Mouse (Mus musculus) layer of hippocampus, adult 9-10 months (tissue): ENCODE results near the gene Tada3.

ENCODE experiments used
- DNase-seq: peaks from one replicate; pipeline ENCODE4 v3.0.0; 2022; ENCODE audit warnings: low spot score

Tada3 gene

GRCm38 (mm10) chr6:113377496-113378385, at the start of gene Tada3, which contains the start of gene Arpc4:
Gene Tada3, minus strand, starts transcription at chr6:113377883.
Gene Arpc4, plus strand, starts transcription at chr6:113378115.
- DNase-seq, result peak; percentile 88

DNA sequence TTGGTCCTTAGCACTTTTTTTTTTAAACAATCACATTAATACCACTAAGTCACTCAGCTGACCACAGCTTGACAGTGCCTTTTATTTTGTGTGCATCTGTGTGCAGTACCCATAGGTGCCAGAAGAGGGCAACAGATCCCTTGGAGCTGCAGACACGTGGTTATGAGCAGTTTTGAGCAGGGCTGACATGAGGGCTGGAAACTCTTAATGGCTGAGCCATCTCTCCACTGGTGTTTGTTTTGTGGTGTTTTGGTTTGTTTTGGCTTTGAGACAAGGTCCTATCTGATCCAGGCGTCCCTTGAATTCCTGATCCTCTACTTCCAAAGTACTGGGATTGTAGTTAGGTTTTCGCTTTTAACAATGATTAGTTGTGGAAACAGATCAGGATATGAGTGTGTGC, 49.7 kb upstream of the Tada3 start:
- no peak for DNase-seq

- no peak for DNase-seq
These were observed 49.0 kb upstream of the Tada3 start for GRCm38 (mm10) chr6:113426696-113427095.

GRCm38 (mm10) chr6:113424187-113424586, 46.5 kb upstream of the Tada3 start:
- DNase-seq, result no peak

- no peak for DNase-seq
These were observed 45.3 kb upstream of the Tada3 start for GRCm38 (mm10) chr6:113423000-113423399.

DNA sequence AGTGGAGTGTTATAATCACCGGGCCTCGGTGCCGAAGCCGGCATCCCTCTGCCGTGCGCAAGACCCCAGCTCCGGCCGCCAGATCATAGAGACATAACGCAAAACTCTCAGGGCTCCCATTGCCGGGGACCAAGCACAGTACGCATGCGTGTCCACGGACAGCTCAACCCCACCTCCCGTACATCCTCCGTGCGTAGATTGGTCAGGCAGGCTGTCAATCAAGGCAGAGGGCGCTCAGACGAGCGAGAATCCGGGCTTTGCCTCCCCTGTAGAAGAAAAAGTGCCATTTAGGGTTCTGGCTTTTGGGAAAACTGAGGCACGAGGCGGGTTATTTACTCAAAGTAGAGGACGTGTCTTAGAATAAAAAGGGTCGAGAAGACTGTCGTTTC, 41.5 kb upstream of the Tada3 start, which contains the start of gene Rpusd3:
Gene Rpusd3 (minus strand): TSS at position 142 of the 389 bp plus-strand sequence.
- DNase-seq, result peak; percentile 86

DNA sequence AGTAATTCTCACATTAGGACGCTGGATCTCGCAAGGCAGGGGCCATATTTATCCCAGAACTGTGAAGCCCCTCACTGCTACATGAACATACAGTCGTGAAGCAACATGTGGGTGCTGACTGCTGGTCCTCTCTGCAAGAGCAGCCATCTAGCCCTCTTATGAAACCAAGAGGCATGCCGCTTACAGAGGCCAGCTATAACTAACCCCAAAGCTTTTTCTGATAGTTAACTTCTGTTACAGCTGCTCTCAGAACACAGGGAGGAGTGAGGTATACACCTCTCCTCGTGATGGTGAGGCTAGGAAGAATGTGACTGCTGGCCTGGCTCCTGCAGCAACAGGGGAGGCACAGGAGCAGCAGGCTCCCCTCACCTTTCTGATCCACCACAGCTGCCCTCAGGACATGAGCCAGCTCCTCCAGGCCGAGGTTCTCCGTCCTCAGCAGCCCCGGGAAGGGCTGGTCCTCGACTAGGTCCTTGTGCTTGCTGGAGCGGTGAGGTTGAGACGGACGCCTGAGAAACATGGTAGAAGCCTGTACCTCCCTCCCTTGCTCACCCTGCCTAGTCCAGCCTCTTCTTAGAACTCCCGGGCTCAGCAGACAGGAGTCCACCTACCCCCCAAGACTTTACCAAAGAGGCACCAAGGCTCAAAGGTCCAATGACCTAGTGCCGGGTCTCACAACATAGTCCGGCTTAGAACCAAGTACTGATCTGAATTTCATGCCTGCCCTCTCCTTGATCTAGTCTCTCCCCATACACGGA, 40.9 kb upstream of the Tada3 start:
- no peak for DNase-seq

DNA sequence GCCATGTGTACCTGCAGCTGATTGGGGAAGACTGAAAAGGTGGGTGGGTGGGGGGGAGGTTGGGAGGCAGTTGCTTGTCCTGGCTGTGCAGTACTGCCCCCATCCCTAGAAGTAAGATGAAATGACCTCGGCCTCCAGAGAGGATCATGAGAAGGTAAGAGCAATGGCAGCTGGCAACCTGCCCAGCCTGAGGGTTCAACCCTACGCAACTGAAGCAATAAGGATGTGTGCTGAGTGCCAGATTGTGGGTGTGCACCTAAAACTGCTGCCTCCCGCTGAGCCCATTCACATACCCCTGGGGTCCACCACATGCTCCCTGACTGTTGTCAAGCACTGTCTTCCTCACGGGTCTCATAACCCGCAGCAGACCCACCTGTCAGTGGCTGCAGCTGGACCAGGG, 38.7 kb upstream of the Tada3 start:
- DNase-seq, result no peak

DNA sequence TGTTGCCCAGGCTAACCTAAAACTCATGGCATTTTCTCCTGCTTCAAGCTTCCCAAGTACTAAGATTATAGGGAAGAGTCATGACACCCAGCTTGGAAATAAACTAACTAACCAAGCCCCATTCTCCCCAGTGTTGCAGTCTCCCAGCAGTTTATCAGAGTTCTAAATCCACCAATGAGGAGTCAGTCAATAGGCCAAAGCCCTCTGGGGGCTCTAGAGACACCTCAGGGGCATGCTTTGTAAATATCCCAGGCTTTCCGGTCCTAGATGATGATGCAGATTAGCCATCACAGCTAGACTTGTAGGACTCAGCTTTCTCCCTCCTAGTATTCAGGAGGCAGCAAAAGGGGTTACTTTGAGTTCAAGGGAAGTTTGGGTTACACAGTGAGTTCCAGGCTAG, 32.3 kb upstream of the Tada3 start:
- DNase-seq, result no peak

DNA sequence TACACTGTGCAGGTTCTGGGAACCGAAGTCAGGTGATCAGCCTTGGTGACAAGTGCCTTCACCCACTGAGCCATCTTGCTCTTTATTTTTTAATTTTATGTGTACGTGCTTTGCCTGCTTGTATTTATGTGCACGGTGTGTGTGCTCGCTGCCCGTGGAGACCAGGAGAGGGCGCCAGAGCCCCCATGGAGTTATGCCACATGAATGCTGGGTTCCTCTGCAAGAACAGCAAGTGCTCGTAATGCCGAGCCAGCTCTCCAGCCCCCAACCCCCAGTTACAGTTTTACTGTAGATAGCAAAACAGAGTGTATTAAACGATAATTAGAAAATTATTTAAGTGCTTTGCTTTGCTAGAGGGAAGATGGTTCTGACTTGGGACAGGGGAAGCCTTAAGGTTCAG, 29.0 kb upstream of the Tada3 start:
- no peak for DNase-seq

DNA sequence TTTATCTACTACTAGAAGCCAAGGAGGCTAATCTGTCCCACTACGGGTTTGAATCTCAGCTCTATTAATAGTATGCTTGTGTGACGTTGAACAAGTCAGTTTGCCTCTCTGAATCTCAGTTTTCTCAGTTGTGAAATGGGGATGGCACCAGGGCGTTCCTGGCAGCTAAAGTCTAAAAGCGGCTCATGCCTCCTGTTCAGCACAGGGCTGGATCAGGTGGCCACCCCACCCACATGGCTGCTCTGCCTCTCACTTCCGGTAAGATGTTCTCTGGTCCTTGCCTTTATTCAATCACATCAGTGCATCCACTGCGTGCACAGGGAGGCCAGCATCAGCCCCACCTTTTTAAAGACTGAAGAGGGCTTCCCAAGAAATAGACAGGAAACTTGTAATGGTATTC, 27.8 kb upstream of the Tada3 start:
- DNase-seq, result no peak

DNA sequence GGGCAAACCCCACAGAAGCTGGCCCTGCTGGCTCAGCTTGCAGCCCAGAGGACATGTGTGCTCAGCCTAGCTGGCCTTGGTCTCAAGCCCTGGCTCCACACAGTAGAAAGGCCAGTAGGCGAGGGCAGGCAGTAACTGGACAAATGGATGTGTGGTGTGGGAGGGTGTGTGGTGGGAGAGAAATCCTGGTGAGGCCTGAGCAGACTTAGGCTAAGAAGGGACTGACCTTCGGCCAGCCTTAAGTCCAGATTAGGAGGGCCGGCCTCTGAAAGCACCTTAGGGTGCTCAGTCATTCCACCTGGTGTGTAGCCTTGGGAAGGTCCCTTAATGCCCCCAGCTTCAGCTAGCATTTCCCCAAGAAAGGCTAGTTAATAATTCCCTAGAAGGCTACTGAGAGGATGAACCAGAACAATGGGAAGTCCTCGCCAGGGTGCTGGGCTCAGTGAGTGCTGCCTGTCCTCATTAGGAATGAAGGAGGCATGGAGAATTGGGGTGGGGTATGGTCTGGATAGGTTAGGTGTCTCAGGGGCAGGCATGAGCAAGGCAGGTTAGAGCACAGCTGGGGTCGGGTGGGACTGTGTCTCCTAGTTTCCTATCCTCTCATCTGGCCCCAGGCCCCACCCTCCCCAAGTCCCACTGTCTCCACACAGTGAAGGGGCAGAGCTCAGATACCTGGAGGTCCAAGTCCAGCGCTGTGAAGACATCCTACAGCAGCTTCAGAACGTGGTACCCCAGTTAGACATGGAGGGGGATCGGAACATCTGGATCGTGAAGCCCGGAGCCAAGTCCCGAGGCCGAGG, 27.2 kb upstream of the Tada3 start:
- DNase-seq, result no peak

- DNase-seq, result no peak
These were observed 24.4 kb upstream of the Tada3 start for GRCm38 (mm10) chr6:113402094-113402493.

DNA sequence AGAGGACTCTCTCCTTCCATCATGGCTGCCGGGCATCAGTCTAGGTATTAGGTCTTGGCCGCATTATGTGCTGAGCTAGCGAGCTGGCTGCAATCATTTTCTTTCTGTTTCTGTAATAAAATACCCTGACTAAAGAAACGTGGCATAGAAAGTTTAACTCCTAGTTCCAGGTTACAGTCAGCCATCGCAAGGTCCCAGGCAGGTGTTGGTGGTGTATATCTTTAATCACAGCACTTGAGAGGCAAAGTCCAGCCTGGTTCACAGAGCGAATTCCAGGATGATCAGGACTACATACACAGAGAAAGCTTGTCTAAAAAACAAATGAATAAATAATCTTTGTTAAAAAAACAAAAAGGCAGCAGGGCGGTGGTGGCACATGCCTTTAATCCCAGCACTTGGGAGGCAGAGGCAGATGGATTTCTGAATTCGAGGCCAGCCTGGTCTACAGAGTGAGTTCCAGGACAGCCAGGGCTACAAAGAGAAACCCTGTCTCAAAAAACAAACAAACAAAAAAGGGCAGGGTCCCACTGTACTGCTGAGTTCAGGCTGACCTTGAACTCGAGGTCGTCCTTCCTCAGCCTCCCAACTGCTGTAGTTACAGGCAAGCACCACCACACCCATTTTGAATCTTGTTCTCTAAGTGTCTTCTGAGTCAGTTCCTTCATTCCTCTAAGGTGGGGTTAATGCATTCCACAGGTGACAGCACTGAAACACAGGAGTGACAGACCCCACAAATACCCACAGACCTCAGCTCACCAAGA, 18.8 kb upstream of the Tada3 start:
- no peak for DNase-seq

DNA sequence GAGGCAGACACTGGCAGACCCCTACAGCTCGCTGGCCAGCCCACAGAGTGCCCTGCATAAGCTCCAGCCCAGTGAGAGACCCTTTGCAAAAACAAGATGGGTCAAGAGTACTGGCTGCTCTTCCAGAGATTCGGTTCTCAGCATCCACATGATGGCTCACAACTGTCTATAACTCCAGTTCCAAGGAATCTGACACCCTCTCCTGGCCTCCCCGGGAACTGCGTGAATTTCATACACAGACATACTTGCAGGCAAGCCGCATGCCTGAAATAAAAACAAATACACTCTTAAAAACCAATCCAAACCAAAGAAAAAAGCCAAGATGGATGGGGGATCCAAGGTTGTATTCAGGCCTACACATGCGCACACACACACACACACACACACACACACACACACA, 17.8 kb upstream of the Tada3 start:
- DNase-seq, result no peak

GRCm38 (mm10) chr6:113394811-113395210, 17.1 kb upstream of the Tada3 start:
- no peak for DNase-seq

GRCm38 (mm10) chr6:113393951-113394350, 16.3 kb upstream of the Tada3 start:
- no peak for DNase-seq

GRCm38 (mm10) chr6:113392387-113393071, 14.8 kb upstream of the Tada3 start:
- DNase-seq, result no peak

DNA sequence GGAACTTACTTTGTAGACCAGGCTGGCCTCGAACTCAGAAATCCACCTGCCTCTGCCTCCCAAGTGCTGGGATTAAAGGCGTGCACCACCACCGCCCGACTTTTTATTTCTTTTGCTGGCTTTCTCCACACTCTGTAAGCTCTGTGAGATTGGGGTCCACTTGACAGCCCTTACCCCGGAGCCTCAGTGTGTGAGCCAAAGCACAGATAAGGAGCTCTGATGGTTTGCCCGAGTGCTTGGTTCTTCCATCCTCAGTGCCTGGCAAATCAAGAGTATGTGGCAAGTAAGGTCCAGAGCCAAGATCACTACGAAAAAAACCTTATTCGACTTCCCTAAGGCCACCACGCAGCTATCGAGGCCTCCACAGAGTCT, 14.3 kb upstream of the Tada3 start:
- DNase-seq, result no peak

DNA sequence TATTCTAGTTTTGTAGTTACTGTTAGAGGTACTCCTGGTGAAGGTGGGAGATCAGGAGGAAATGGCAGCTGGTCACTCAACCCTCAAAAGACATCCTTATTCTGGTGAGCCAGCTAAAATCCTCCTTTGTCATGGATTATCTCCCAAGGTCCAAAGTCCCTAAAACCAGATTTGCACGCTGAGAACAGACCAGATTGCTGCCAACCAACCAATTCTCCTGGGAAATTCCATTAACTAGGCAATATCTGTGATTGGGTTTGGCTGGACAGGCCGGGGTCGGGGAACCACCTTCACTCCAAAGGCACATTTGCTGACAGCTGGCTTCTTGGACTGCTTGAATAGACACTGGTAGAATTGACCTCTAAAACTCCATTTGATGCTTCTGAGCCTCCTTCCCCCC, 13.0 kb upstream of the Tada3 start:
- no peak for DNase-seq

- no peak for DNase-seq
These were observed 11.3 kb upstream of the Tada3 start, which contains the start of gene Ttll3 for GRCm38 (mm10) chr6:113388960-113389359. Gene Ttll3, plus strand, starts transcription at chr6:113389260.
